13 mouse cellular contexts compared by ENCODE assay signal in genomic region chr8:57546401-57546800, GRCm38 (mm10). TPM values are rescaled to one million over a fixed set of nuclear protein-coding genes. Genes with fewer than 3 reads are reported as not detected.
DNase-seq lines count a peak whose midpoint lies in the region.
"Had no signal": no experiment of that assay in that cellular context is flagged by ENCODE, and none has a peak within 500 bp of the region (broad histone marks: within the 10 kb centered on the region; RNA-seq: fewer than 3 reads in every experiment).

No protein-coding gene starts in this region.

- peak; percentile 96 for DNase-seq in brain, adult 2 months (ENCODE audit: low read depth, low spot score)
- DNase-seq in cerebellum, adult 11 months = peak; percentile 68
- DNase-seq in cerebellum, adult 8-10 months = peak; percentile 77
- DNase-seq in cerebellum, postnatal 14 days = peak; percentile 65 to 80
- DNase-seq in layer of hippocampus, adult 8-10 months (ENCODE audit: low spot score in 2 of 2) = no peak
- DNase-seq in heart, postnatal 25 days (ENCODE audit: low spot score) = no peak
- DNase-seq in urinary bladder, postnatal 10 days (ENCODE audit: low spot score) = no peak
- DNase-seq: adrenal gland, adult 8-10 months; adrenal gland, postnatal 36 days; gastrocnemius, postnatal 10 days; heart, adult 18-20 months; heart, postnatal 10 days; kidney, adult 18-20 months had no signal

- intact Hi-C loops in heart, postnatal 25 days (cut with DNase I) = no loop called here

RNA-seq across cellular contexts. Expression of gene Hmgb2, which starts 34.7 kb away (rescaled TPM):
- total RNA-seq in layer of hippocampus, adult 8-10 months (2022) = 10 to 100 TPM in 1 of 4 experiments, 1 to 10 TPM in 3; 2.6 to 13.0 (median 5.8) TPM
- total RNA-seq in heart, postnatal 25 days (2021) = 10 to 100 TPM; 18.2 to 19.2 TPM

RNA-seq across cellular contexts. Expression of gene Sap30, which starts 58.7 kb away (rescaled TPM):
- total RNA-seq in layer of hippocampus, adult 8-10 months (2022) = 10 to 100 TPM in 2 of 4 experiments, 1 to 10 TPM in 2; 8.8 to 14.9 (median 10.2) TPM
- 10 to 100 TPM; 13.9 to 16.1 TPM for total RNA-seq in heart, postnatal 25 days (2021)

Comparison
In these comparisons a context has a peak if more than half of its experiments do, and no peak if none do; other contexts are left out.
1. DNase-seq: peak in brain, adult 2 months (single experiment), cerebellum, adult 11 months (single experiment), cerebellum, adult 8-10 months (single experiment) and cerebellum, postnatal 14 days (2 of 2); none in layer of hippocampus, adult 8-10 months (0 of 2), heart, postnatal 25 days (single experiment) and urinary bladder, postnatal 10 days (single experiment).